Mouse (Mus musculus): ENCODE measurements around the gene Ugt1a6a. TPM values are rescaled to one million over a fixed set of nuclear protein-coding genes. Genes with fewer than 3 reads are reported as not detected.
"Not testable (repeated sequence)": the region's sequence is repeated elsewhere in the genome, so short reads cannot be mapped to it uniquely, and the experiment has no call there.

Ugt1a6a gene
- total RNA-seq, 2 experiments from 2014 or later: 0.90 to 1.4 TPM

DNA sequence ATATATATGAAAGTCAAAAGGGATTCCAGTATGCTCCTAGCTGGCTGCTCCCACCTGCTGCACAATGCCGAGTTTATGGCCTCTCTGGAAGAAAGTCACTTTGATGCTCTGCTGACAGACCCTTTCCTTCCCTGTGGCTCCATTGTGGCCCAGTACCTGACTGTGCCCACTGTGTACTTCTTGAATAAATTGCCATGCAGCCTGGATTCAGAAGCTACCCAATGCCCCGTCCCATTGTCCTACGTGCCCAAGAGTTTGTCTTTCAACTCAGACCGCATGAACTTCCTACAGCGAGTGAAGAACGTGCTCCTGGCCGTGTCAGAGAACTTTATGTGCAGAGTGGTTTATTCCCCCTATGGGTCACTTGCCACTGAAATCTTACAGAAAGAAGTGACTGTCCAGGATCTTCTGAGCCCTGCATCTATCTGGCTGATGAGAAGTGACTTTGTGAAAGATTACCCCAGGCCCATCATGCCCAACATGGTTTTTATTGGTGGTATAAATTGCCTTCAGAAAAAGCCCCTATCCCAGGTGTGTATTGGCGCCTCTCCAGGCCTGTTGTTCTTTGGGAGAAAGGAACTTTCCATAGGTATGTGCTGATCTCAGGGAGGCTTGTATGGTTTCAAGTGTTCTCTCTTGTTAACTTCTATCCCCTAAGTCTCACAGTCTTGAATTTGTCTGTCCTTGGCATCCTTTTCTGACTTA, 77.9 kb downstream of the Ugt1a6a start:
- DNase-seq: peak; percentile 17

GRCm38 (mm10) chr1:88213061-88213460, 78.5 kb downstream of the Ugt1a6a start:
- no peak for DNase-seq

GRCm38 (mm10) chr1:88213766-88214461, 79.3 kb downstream of the Ugt1a6a start:
- DNase-seq: peak; percentile 14

GRCm38 (mm10) chr1:88214462-88214952, 79.9 kb downstream of the Ugt1a6a start:
- no peak for DNase-seq

GRCm38 (mm10) chr1:88215466-88216380, 81.1 kb downstream of the Ugt1a6a start:
- DNase-seq: no peak

DNA sequence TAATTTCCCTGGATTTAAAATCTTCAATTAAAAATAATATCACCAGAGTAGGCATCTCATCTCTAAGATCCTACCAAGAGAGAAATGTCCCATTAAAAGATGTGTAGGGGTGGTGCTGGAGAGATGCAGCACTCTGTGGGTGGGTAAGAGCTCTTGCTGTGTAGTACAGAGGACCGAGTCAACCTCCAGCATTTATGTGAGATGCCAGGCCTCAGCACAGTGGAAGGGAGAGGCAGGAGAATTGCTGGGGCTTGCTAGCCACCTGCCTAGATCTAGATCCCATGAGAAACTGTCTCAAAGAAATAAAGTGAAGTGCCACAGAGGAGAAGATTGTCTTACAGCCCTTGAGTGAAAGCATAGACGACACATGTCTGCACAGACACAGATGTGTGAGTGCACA, 81.9 kb downstream of the Ugt1a6a start:
- no peak for DNase-seq

DNA sequence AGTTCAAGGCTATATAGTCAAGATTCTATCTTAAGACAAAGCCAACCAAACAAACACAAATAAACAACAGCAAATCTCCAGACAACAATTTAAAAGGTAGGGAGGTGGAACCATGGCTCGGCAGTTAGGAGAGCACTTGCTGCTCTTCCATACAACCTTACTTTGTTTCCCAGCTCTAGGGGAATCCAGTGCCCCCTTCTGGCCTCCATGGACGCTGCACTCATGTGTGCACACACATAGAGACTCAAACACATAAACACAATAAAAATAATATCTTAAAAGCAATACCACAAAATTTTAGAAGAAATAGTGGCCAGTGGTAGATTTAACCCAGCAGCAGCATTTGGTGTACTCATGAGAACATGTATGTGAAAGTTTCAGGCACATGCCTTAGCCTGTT, 82.5 kb downstream of the Ugt1a6a start:
- no peak for DNase-seq

DNA sequence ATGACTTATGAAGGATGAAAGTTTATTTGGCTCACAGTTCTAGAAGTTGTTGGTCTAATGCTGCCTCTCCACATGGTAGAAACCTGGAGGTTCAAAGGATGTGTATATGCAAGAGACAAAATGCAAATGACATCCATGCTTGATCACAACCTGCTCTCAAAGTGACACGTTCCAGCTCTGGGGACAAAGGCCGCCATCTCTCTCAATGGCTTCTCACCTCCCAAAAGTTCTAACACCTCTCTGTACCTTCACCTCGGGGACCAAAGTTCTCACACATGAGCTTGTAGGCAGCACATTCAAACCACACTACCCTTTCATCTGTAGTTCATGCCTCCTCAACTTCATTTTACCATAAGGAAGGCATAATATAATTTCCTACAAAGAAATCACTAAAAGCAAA, 83.0 kb downstream of the Ugt1a6a start:
- DNase-seq: no peak

DNA sequence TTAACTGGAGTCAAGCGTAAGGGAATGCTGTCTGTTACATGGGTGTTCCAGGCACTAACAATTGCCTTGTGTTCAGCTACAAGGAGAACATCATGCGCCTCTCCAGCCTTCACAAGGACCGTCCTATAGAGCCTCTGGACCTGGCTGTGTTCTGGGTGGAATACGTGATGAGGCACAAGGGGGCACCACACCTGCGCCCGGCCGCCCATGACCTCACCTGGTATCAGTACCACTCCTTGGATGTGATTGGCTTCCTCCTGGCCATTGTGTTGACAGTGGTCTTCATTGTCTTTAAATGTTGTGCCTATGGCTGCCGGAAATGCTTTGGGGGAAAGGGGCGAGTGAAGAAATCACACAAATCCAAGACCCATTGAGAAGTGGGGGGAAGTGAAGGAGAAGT, 83.4 kb downstream of the Ugt1a6a start:
- DNase-seq: peak; percentile 16

DNA sequence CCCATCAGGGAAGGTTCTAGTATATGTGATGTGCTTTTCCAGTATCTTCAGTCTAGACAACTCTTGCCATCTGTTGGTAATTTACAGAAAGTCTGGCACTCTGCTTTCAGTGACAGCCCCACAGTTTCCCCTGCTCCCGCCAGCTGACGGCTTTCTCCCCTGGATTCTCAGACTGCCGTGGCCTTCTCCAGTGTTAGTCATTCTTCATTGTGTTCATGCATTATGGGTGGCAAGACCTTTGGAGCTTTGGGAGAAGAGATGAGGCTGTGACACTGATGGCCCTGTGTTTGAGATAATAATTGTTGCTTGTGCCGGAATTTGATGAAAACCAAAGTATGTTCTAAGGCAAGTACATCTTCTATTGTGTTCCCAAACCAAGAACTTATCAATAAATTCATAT, 84.0 kb downstream of the Ugt1a6a start:
- no peak for DNase-seq

GRCm38 (mm10) chr1:88219054-88219453, 84.4 kb downstream of the Ugt1a6a start:
- DNase-seq: no peak

GRCm38 (mm10) chr1:88220336-88220735, 85.7 kb downstream of the Ugt1a6a start:
- no peak for DNase-seq

DNA sequence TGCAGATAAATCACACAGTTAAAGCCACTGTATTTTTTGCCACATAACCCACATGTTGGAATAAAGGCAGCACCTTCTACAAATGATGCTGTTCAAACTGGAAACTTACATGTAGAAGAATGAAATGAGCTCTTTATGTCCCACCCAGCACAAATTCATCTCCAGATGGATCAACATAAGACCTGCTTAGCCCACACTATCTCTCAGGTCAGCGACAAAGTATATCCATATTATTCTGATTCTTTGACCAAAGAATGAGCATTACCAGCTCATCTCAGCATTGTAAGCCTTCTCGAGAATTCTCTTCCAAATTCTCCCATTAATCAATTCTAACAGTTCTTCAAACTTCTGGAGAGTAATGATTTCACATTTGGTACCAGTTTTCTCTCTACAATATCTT, 87.6 kb downstream of the Ugt1a6a start:
- no peak for DNase-seq

GRCm38 (mm10) chr1:88223011-88223515, 88.5 kb downstream of the Ugt1a6a start:
- not testable (repeated sequence) for DNase-seq

DNA sequence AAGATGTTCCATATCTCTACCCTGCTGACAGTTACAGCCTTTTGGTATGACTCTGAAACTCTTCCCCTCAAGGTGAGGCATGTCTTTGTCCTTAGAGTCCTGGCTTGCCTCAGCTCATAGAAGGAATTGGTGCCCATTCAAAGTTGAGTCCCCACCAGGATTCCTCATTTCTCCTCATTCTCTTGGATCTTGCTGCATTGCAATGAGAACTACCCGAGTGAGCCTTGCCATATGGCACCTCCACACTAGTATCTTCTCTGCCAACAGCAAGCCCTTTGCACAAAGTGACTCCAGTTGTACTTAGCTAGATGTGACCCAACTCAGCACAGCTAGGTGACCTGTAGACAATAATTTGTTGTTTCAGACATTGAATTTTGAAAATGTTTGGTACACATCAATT, 89.0 kb downstream of the Ugt1a6a start:
- DNase-seq: no peak

- DNase-seq: peak; percentile 27
Observed at GRCm38 (mm10) chr1:88224029-88224776, 89.6 kb downstream of the Ugt1a6a start.

DNA sequence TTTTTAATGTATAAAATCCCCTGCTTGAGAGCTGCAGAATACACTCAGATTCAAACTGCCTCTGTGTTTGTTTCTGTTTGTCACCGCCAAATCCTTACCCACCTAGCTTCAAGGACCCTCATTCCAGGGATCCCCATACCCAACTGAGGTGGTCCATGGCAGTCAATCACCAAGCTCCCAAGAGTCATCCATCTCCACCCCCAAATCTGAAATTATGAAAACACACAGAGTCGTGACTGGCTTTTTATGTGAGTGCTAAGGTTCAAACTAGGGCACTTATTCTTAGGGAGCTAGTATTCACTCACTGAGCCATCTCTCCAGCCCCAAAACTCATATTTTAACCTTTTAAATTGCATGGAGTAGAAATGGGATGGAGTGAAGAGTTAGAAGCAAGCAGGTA, 90.7 kb downstream of the Ugt1a6a start:
- DNase-seq: not testable (repeated sequence)

- DNase-seq: no peak
Observed at GRCm38 (mm10) chr1:88225741-88226140, 91.1 kb downstream of the Ugt1a6a start.

DNA sequence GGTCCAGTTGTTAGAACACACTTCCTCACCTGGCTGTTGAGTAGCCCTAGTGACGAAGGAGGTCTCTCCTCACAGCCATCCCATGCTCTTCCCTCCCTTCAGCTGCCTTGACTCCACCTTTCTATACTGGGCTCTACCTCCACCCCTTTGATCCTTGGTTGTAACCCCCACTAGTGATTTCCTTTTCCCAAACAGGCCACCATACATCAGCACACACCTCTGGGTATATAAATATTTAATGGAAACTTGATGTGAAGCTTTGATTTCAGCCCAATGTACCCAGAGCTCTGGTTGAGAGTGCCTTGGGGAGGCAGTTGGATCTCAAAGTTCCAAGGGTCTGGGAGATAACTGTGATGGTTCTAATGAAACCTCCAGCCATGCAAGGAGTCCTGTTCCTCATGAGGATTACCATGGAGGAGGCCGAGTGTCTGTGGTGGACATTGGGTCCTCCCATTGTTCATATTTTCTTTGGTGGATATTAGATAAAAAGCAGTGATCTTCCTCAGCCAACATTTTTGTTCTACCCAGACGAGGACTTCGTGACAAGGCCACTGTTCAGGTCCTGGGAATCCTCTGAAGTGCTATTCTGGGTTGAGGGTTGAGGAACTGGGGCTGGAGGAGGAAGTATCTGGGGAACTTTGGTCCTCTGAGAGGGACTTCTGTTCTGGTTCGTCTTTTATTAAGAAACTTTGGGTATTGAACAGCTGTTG, 92.2 kb downstream of the Ugt1a6a start, which contains the start of gene Mroh2a:
TSS of gene Mroh2a (plus strand) at position 317 of the 710 bp plus-strand sequence.
- peak; percentile 5 for DNase-seq

DNA sequence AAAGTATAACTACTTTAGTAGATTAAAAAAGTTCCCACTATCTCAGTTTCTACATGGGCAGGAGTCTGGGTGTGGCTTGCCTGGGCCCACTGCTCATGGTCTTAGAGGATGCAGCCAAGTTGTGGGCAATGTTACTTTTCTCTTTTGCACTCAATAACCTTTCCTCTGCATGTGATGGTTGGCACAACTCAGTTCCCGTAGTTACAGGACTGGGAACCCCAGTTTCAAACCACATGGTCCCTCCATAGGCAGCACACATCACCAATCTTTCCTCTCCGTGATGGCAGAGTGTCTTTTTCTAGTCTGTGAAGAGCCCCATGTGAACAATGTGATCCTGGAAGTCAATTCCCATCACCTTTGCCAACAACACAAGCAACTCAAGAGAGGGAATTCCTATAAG, 92.9 kb downstream of the Ugt1a6a start:
- peak; percentile 4 for DNase-seq

DNA sequence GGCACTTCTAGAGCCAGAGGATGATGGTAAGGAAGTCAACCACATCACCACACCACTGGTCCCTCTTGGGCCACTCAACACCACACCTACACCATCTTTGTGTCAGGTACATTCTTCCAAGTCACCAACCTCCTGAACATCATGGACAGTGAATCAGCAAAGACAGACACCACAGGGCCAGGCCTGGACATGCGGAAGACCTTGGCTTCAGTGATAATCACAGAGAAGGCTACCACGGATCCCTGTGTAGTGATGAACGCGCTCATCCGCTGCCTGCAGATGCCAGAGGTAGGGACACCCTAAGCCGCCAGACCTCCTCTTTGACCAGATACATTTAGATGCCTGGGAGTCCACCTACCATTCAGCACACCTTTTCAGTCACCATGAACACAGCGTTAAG, 93.5 kb downstream of the Ugt1a6a start:
- DNase-seq: peak; percentile 14
